Mouse (Mus musculus): ENCODE data around the gene Nptn.

Nptn gene

GRCm38 (mm10) chr9:58656396-58656795, 74.4 kb downstream of the Nptn start:
- no peak for DNase-seq (ENCODE audit: low spot score in 2 of 2)

DNA sequence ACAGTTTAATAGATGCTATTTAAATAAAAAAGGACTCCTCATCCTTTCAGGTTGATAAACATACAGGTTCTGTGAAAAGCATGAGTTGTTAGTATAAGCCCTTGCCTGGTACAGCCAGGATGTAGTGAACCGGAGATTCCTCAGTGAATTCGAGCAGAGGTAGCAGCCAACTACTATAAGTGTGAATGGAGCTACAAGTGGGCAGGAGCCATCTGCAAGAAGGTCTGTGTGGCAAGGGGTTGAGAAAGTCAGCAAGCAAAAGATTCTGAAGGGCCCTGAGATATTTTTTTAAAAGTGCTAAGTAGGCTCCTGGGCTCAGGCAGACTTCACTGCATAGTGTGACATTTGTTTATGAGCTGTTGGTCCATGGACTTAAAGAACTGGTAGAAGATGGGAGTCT, 74.8 kb downstream of the Nptn start:
- DNase-seq (ENCODE audit: low spot score in 2 of 2): no peak

- no peak for DNase-seq (ENCODE audit: low spot score in 2 of 2)
These were observed 75.9 kb downstream of the Nptn start for GRCm38 (mm10) chr9:58657735-58658512.

DNA sequence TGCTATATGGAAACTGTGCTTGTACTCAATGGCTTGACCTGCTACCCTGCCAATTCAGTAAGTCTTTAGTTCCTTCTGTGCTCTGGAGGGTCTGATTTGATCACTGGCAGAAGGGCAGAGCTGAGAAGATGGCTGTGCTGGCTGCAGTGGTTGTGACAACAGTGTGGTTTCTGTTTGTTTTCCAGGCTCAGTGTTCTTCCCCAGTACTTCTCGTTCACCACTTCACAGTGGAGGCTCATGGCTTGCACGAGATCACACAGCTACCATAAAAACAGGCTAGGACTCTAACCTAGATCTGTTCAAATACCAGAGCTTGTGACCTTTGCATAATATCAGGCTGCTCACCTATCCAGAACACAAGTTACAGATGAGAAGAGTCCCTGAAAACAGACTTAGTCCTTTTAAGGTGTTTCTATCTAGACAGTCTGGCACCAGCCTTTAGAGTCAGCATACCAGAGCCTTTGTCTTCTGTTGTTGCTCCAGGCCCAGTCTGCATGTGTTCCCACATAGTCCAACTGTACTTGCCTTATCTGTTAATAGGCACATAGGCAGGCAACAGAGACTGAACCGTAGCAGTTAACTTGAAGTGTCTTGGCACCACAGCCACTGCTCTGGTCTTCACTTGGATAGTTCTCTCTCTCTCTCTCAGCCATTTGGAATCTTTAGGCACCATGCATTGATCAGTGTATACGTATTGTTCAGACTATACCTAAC, 76.7 kb downstream of the Nptn start:
- no peak for DNase-seq (ENCODE audit: low spot score in 2 of 2)

GRCm38 (mm10) chr9:58659331-58659730, 77.3 kb downstream of the Nptn start:
- no peak for DNase-seq (ENCODE audit: low spot score in 2 of 2)

DNA sequence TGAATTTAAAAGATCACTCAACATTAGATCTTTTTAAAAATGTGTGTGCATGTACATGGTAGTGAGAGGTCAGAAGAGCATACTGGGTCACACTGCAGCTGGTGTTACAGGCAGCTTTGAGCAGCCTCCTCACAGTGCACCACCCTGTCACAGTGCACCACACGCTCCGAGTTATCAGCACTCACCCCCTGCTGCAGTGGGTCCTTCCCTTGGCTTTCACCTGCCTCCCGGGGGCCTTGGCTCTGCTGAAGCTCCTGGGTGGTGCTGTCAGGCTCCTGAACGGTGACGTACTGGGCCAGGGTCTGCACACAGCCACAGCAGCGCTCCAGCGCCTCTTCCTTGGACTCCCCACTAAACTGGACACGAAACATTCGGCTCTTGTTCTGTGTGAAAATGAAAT, 77.9 kb downstream of the Nptn start:
- DNase-seq (ENCODE audit: low spot score in 2 of 2): no peak

DNA sequence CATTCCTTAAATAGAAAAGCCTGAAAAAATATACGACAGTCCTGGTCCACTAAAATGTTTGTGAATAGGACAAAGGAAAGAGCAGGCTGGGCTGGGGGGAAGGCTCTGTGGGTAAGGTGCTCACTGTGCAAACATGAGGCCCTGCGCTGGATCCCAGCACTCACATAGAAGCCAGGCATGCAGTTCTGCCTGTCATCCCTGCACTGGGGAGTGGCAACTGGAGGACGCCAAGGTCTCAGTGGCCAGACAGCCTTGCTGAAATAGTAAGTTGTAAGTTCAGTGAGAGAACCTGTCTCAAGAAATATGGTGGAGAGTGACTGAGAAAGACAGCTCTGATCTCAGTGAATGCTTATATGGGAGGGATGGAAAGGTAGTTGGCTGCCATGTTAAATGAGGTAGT, 78.6 kb downstream of the Nptn start:
- no peak for DNase-seq (ENCODE audit: low spot score in 2 of 2)

- no peak for DNase-seq (ENCODE audit: low spot score in 2 of 2)
These were observed 80.0 kb downstream of the Nptn start for GRCm38 (mm10) chr9:58662007-58662406.

DNA sequence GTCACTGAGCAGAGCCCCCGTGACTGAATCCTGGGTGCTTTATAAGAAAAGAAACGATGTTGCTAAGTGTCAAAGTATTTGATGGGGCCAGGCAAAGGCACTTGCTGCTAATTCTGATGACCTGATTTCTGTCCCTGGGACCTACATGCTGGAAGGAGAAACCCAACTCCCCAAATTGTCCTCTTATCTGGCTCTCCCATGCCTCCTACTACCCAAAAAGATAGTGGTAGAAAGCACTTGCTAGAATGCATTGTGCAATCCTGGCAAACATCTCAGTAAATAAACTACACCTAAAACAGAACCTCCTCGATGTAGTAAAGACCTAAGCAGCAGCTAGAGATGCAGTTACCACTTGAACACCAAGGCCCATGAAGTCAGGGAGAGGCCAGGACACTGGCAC, 80.8 kb downstream of the Nptn start:
- DNase-seq (ENCODE audit: low spot score in 2 of 2): no peak

DNA sequence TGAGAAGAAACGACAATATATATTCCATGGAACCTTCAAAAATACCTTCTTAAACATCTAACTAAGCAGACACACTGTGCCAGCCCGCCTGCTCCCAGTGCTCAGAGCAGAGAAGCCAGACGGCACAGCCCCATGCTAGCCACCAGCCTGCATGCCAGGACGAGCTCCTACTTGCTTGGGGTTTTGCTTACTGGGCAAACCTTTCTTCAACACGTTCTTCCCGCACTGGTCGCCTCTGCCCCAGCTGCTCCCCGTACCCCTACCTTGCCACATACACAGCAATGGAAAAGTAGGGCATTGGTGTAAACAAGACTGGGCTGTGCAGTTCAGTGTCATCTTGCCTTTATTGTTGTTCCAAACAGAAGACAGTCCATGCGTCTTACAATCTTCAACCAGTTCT, 83.5 kb downstream of the Nptn start:
- DNase-seq (ENCODE audit: low spot score in 2 of 2): no peak

GRCm38 (mm10) chr9:58666191-58666590, 84.2 kb downstream of the Nptn start:
- DNase-seq (ENCODE audit: low spot score in 2 of 2): no peak

DNA sequence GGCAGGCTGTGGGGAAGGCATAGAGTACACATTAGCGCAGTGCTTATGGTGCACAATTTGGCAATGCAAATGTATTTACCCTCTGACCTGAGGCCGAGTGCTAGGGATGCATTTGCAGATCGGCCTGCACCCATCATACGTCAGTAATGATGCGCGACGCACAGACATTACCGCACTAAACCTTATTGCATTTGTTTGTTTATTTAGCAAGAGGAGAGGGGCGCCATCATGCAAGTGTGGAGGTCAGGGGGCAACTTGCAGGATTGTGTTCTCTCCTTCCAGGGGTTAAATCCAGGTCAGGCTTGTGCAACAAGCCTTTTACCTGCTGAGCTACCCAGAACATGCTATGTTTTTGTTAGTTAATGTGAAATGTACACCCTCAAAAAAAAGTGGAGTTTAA, 85.2 kb downstream of the Nptn start:
- DNase-seq (ENCODE audit: low spot score in 2 of 2): no peak

DNA sequence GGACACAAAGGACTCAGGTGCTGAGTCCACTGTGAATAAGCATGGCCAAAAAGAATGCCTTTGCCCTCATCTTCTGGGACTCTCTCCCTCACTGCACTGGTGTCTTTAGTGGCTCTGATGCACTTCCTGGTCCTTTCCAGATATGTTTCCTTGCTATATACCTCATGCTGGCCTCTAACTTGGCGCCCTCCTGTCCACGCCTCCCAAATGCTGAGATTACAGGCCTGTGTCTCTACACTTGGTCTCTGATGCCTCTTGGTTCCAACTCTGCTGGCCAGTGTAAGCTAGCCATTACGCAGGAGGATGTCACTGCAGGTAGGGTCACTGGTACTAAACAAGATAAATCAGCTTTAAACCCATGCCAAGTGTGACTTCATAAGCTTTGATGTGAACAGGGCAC, 86.1 kb downstream of the Nptn start:
- DNase-seq (ENCODE audit: low spot score in 2 of 2): no peak

GRCm38 (mm10) chr9:58669071-58669470, 87.0 kb downstream of the Nptn start:
- DNase-seq (ENCODE audit: low spot score in 2 of 2): no peak

GRCm38 (mm10) chr9:58669819-58670218, 87.8 kb downstream of the Nptn start:
- DNase-seq (ENCODE audit: low spot score in 2 of 2): no peak

- DNase-seq (ENCODE audit: low spot score in 2 of 2): no peak
These were observed 90.4 kb downstream of the Nptn start for GRCm38 (mm10) chr9:58672474-58672873.

- no peak for DNase-seq (ENCODE audit: low spot score in 2 of 2)
These were observed 92.7 kb downstream of the Nptn start for GRCm38 (mm10) chr9:58674736-58675135.

GRCm38 (mm10) chr9:58675371-58675770, 93.3 kb downstream of the Nptn start:
- no peak for DNase-seq (ENCODE audit: low spot score in 2 of 2)

DNA sequence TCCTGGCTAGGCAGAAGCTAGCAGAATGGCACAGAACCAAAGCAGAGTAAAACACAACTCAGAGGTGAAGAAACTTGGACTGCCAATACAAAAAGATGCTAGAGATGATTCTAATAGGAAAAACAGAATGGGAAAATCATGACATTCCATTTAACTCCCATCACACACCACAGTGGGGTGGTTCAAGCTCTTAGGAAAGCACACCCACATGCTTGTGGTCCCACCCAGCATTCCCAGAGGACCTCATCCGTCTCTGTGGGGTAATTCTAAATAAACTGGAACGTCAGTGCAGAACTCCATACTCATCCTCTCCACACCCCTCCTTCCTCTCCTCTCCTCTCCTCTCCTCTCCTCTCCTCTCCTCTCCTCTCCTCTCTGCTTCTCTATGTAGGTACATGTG, 99.4 kb downstream of the Nptn start:
- DNase-seq (ENCODE audit: low spot score in 2 of 2): no peak

DNA sequence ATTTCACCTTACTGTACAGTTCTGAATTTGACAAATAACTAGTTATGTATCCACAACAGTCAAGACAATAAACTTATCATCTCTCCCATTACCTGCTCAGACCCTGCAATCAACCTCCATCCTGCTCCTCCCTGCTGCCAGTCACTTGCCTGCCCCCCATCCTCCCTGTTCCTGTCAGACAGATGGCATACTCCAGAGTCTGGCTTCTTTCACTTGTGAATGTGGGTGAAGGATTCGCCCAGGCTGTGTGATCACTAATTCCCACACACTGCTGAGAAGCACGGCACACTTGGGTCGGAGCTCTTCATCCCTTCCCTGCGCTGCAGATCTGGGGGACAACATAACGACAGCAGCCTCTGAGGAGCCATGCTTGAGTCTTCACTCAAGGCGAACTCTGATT, 100.1 kb downstream of the Nptn start:
- DNase-seq (ENCODE audit: low spot score in 2 of 2): no peak

- no peak for DNase-seq (ENCODE audit: low spot score in 2 of 2)
These were observed 101.3 kb downstream of the Nptn start for GRCm38 (mm10) chr9:58683372-58683771.

GRCm38 (mm10) chr9:58685290-58685689, 103.2 kb downstream of the Nptn start:
- no peak for DNase-seq (ENCODE audit: low spot score in 2 of 2)

GRCm38 (mm10) chr9:58688076-58688475, 106.0 kb downstream of the Nptn start:
- DNase-seq (ENCODE audit: low spot score in 2 of 2): no peak
